Mouse (Mus musculus): Measurements from ENCODE around the gene Lrrc71. TPM values are rescaled to one million over a fixed set of nuclear protein-coding genes. Genes with fewer than 3 reads are reported as not detected.
A peak's percentile ranks its signal among the peaks of the same experiment; 100 is the strongest.

Gene Lrrc71
- total and polyA plus RNA-seq, 2 experiments from 2014 or later: 0.66 to 1.3 TPM

DNA sequence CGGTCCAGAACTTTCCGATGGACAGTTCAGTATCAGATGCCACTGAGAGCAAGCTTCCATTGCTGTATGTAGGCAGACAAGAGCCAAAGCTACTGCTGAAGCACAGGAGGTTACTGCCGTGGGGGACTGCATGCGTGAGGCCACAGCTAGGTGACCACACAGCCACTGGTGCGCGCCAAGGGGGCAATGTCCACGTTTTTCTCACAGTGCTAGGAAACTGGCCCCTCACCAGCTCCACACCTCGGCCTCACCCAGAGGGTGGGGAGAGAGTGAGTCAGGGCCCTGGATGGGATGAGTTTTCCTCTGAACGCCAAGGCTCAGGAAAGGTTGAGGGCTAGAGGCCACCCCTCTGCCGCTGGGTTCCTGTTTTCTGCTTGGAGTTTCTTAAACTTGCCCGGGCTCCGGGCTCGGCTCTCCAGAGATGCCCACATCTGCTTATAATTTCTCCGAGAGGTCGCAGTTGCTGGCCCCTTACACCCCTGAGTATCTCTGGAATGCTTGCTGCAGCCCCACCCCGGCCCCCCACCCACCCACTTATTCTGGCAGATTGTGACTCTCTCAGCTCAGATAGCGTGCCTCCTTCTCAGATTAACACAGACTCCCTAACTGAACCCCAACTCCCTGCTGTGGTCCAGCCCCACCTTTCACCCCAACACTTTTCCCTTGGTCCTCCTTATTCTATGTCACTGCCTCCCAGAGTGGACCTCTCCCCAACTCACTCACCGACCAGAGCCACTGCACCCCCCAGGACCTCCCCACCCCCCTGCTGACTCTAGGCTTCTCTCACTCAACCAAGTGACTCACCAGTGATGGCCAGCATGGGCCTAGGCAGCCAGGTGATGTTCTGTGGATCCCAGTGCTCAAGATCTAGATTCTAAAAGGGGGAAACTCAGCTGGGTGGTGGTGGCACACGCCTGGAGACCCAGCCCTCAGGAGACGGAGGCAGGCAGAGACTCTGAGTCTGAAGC, 13.3 kb upstream of the Lrrc71 start:
- H3K9me3 ChIP-seq (ENCODE audit: low read length): no peaks in the 10 kb centered on the region
- WGBS: 78% methylated on average over 20 of the region's 20 CpGs
- H3K4me1 ChIP-seq (ENCODE audit: insufficient read depth, low read length): no peaks in the 10 kb centered on the region
- H3K36me3 ChIP-seq (ENCODE audit: insufficient read depth, low read length): no peaks in the 10 kb centered on the region
- ATAC-seq (ENCODE audit: low FRiP score) (no peak), DNase-seq (ENCODE audit: low spot score) (no peak)
- no peaks in the 10 kb centered on the region for H3K27me3 ChIP-seq (ENCODE audit: insufficient read depth, low read length)
- H3K27ac ChIP-seq (ENCODE audit: low read depth, low read length): no peak overlapping the region
- H3K4me3 ChIP-seq (ENCODE audit: low read depth, low read length): no peak overlapping the region
- TF ChIP-seq CTCF (IDR thresholded peaks at IDR 0.05): no peak
- H3K4me2 ChIP-seq (ENCODE audit: low read depth, low read length, poor library complexity, severe bottlenecking): no peak overlapping the region
- no peak overlapping the region for H3K9ac ChIP-seq (replicated peaks; ENCODE audit: low read length, poor library complexity, severe bottlenecking)

DNA sequence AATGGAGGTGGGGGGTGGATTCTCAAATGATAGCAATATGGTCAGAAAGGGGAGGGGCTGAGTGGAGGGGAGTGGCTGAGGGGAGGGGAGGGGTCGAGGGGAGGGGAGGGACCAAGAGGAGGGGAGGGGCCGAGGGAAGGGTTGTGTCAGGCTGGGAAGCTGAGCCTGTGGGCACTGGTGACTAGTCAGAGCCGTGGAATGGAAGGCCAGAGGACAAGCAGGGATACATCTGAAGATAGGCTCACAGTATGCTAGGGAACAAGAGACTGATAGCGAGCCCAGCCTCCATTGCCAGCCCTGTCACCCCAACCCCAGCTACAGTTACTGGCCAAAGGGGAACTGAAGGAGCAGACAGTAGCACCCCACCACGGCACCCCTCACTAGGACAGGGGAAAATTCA, 10.2 kb upstream of the Lrrc71 start:
- H3K27ac ChIP-seq (ENCODE audit: low read depth, low read length): no peak overlapping the region
- TF ChIP-seq CTCF (IDR thresholded peaks at IDR 0.05): no peak
- 44% methylated on average over 4 of the region's 5 CpGs for WGBS
- peaks cover 7% of the 10 kb centered on the region; the same call in 1 of the 2 replicates for H3K27me3 ChIP-seq (ENCODE audit: insufficient read depth, low read length)
- DNase-seq (ENCODE audit: low spot score): no peak
- H3K4me2 ChIP-seq (ENCODE audit: low read depth, low read length, poor library complexity, severe bottlenecking): no peak overlapping the region
- no peak overlapping the region for H3K9ac ChIP-seq (replicated peaks; ENCODE audit: low read length, poor library complexity, severe bottlenecking)
- H3K36me3 ChIP-seq (ENCODE audit: insufficient read depth, low read length): no peaks in the 10 kb centered on the region
- ATAC-seq (ENCODE audit: low FRiP score): no peak
- H3K9me3 ChIP-seq (ENCODE audit: low read length): no peaks in the 10 kb centered on the region
- H3K4me1 ChIP-seq (ENCODE audit: insufficient read depth, low read length): no peaks in the 10 kb centered on the region
- H3K4me3 ChIP-seq (ENCODE audit: low read depth, low read length): no peak overlapping the region

DNA sequence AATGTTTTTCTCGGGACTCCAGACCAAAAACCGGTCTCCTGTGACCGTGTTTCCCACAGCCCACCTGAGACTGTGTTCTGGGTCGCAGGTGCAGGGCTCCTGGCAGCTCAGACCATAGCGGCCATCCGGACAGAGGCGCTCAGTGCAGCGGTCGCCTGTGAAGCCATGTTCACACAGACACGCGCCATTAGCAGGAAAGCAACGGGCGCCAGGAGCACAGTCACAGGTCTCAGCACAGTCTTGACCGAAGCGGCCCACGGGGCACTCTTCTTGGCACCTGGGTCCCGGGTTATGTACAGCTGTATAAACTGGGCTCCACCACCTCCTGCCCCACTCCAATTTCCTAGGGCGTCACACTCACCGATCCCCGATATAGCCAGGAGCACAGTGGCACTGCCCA, 8.1 kb upstream of the Lrrc71 start:
- H3K4me2 ChIP-seq (ENCODE audit: low read depth, low read length, poor library complexity, severe bottlenecking): peak overlapping the region; percentile 57

DNA sequence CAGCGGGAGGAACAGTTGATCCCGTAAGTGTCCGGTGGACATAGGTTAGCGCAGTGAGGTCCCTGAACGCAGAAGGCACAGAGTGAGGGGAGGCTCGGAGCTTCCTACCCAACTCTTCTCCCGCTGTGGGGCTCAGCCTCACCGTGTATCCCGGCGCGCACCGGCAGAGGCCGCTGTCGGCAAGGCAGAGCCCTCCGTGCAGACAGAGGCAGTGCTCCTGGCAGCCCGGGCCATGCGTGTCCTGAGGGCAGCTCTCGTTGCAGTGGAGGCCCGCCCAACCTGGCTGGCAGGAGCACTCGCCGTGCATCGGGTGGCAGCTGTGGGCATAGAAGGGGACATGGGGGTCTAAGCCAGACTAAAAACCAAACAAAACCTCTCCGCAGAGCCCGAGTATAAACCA, 7.5 kb upstream of the Lrrc71 start:
- 3% methylated on average over 24 of the region's 24 CpGs for WGBS
- H3K4me2 ChIP-seq (ENCODE audit: low read depth, low read length, poor library complexity, severe bottlenecking): peak overlapping the region; percentile 57
- peaks cover 7% of the 10 kb centered on the region; the same call in 1 of the 2 replicates for H3K27me3 ChIP-seq (ENCODE audit: insufficient read depth, low read length)
- DNase-seq (ENCODE audit: low spot score): peak; percentile 74
- H3K27ac ChIP-seq (ENCODE audit: low read depth, low read length): no peak overlapping the region
- no peaks in the 10 kb centered on the region for H3K9me3 ChIP-seq (ENCODE audit: low read length)
- peak overlapping the region; percentile 52 for H3K9ac ChIP-seq (replicated peaks; ENCODE audit: low read length, poor library complexity, severe bottlenecking)
- H3K4me3 ChIP-seq (ENCODE audit: low read depth, low read length): peak overlapping the region; percentile 30
- peak; percentile 81 for ATAC-seq (ENCODE audit: low FRiP score)
- no peaks in the 10 kb centered on the region for H3K4me1 ChIP-seq (ENCODE audit: insufficient read depth, low read length)
- no peaks in the 10 kb centered on the region for H3K36me3 ChIP-seq (ENCODE audit: insufficient read depth, low read length)
- TF ChIP-seq CTCF (IDR thresholded peaks at IDR 0.05): peak; percentile 98

More for the DNA sequence above, 8.1 kb upstream of the Lrrc71 start:
- Histone ChIP-seq H3K36me3 (ENCODE audit: insufficient read depth, low read length) (no peaks in the 10 kb centered on the region), H3K4me3 (ENCODE audit: low read depth, low read length) (peak overlapping the region; percentile 30; the same call in 1 of the 2 replicates), H3K4me1 (ENCODE audit: insufficient read depth, low read length) (no peaks in the 10 kb centered on the region), H3K27me3 (ENCODE audit: insufficient read depth, low read length) (peaks cover 7% of the 10 kb centered on the region; the same call in 1 of the 2 replicates), H3K9ac (replicated peaks; ENCODE audit: low read length, poor library complexity, severe bottlenecking) (peak overlapping the region; percentile 52), H3K9me3 (ENCODE audit: low read length) (no peaks in the 10 kb centered on the region), H3K27ac (ENCODE audit: low read depth, low read length) (no peak overlapping the region)
- no peak for TF ChIP-seq CTCF (IDR thresholded peaks at IDR 0.05)
- WGBS: 51% methylated on average over 20 of the region's 20 CpGs
- ATAC-seq (ENCODE audit: low FRiP score) (0 out of 2 replicates have a peak, but pooled peaks have one; percentile 6), DNase-seq (ENCODE audit: low spot score) (no peak)

DNA sequence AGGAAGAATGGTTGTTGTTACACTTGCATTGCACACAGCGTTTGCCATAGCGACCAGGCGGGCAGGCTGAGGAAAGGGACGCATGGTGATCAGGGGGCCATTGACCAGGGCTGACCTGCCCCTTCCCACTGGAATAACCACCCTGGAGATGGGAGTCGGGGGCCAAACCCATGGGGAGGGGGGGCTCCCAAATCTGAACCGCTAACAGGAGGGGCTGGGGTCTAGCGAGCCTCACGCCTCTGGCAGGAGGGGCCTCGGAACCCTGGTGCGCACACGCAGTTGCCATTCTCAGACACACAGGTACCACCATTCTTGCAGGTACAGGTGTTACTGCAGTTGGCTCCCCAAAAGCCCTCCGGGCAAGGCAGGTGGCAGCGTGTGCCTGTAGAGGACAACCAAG, 5.4 kb upstream of the Lrrc71 start:
- Histone ChIP-seq H3K4me3 (ENCODE audit: low read depth, low read length) (no peak overlapping the region), H3K9ac (replicated peaks; ENCODE audit: low read length, poor library complexity, severe bottlenecking) (no peak overlapping the region), H3K36me3 (ENCODE audit: insufficient read depth, low read length) (no peaks in the 10 kb centered on the region), H3K27me3 (ENCODE audit: insufficient read depth, low read length) (peaks cover 7% of the 10 kb centered on the region; the same call in 1 of the 2 replicates), H3K4me1 (ENCODE audit: insufficient read depth, low read length) (no peaks in the 10 kb centered on the region), H3K27ac (ENCODE audit: low read depth, low read length) (no peak overlapping the region), H3K9me3 (ENCODE audit: low read length) (no peaks in the 10 kb centered on the region), H3K4me2 (ENCODE audit: low read depth, low read length, poor library complexity, severe bottlenecking) (no peak overlapping the region)
- DNase-seq (ENCODE audit: low spot score): no peak
- 82% methylated on average over 13 of the region's 13 CpGs for WGBS
- TF ChIP-seq CTCF (IDR thresholded peaks at IDR 0.05): no peak
- ATAC-seq (ENCODE audit: low FRiP score): no peak

DNA sequence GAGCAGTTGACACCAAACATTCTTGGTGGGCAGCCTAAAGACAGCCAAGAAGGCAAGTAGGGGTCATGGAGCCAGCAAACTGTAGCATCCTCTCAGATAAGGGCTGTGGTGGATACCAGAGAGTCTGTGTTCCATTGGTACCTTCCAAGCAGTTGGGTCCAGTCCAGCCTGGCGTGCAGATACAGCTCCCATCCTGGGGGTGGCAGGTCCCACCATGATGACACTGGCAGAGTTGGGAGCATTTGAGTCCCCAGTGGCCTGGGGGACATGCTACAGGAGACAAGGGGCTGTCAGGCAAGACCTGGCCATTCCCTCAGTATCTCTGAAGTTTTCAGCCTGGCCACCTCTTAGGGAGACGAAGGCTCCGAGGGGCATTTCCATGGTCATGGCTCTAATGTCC, 4.1 kb upstream of the Lrrc71 start:
- Histone ChIP-seq H3K9me3 (ENCODE audit: low read length) (no peaks in the 10 kb centered on the region), H3K36me3 (ENCODE audit: insufficient read depth, low read length) (no peaks in the 10 kb centered on the region), H3K9ac (replicated peaks; ENCODE audit: low read length, poor library complexity, severe bottlenecking) (no peak overlapping the region), H3K27me3 (ENCODE audit: insufficient read depth, low read length) (peaks cover 7% of the 10 kb centered on the region; the same call in 1 of the 2 replicates), H3K4me2 (ENCODE audit: low read depth, low read length, poor library complexity, severe bottlenecking) (no peak overlapping the region), H3K4me1 (ENCODE audit: insufficient read depth, low read length) (peaks cover 4% of the 10 kb centered on the region; the same call in 1 of the 2 replicates), H3K4me3 (ENCODE audit: low read depth, low read length) (no peak overlapping the region), H3K27ac (ENCODE audit: low read depth, low read length) (no peak overlapping the region)
- DNase-seq (ENCODE audit: low spot score) (no peak), ATAC-seq (ENCODE audit: low FRiP score) (no peak)
- TF ChIP-seq CTCF (IDR thresholded peaks at IDR 0.05): no peak
- WGBS: 92% methylated on average over 3 of the region's 3 CpGs
